Mouse (Mus musculus) embryo, embryonic 10 days (tissue): ENCODE measurements around the gene Slc35a3.
A peak's percentile ranks its signal among the peaks of the same experiment; 100 is the strongest.
"Not testable (repeated sequence)": the region's sequence is repeated elsewhere in the genome, so short reads cannot be mapped to it uniquely, and the experiment has no call there.

Experiments used
- DNase-seq: peaks from one replicate; pipeline ENCODE4 v3.0.0-alpha.2; 2015; ENCODE audit warnings: low spot score

Slc35a3 gene

DNA sequence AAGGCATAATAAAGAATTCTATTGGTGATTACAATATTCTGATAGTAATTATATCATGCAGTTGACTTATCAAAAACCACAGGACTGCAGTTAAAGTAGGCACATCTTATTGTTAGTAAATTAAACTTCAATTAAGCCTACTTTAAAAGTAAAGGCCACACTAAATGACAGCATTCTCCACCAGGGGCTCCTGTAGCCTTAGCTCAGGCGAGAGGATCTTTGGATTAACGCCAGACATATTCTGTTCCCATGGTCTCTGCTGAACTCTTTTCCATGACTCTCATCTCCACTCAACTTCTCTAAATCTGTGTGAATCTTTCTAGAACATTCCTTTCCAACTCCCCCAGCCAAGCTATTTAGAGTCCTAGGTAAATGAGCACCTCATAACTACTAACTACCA lies 13.8 kb downstream of the Slc35a3 start:
- DNase-seq: no peak

DNA sequence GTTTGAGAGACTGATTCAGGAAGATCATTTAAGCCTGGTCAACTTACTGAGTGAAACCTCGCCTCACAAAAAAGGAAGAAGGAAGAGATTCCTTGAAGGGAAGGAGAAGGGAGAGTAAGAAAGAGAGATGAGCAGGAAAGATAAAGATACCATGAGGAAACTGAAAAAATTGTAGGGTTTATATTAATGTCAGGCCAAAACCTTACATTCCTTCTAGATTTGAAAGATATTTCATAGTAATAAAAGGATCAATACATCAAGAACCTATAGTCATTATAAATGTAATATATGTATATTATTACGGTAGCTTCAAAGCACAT lies 17.0 kb downstream of the Slc35a3 start:
- DNase-seq: no peak

DNA sequence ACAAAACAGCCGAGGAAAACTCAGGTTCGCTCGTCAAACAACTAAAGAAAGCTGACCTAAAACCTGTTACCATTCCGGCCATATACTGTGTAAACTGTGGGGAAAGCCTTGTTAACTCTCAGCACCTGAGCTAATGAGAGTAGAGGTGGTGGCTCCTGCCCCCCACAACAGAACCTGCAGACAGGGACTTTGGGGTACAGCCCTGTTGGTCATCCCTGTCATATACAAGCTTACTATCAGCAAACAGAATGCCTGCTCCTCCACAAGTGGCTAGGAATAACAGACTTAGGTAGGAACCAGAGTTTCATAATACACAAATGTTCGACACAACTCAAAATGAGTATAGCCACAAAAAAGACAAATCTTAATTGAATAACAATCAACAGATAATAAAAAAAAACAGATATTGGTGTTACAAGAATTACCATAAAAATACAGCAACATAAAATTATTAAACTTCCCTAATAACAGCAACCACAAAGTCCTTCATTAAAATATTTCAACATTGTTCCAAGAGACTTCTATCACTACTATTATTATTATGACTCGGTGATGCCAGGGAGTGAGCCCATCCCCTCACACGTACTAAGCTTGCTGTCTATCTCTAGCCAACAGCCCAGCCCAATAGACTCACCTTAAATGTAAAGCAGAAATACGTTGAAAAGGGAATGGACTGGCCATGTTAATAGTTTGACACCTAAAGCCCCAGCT lies 17.5 kb downstream of the Slc35a3 start:
- no peak for DNase-seq

GRCm38 (mm10) chr3:116694312-116694711 lies 18.3 kb downstream of the Slc35a3 start:
- no peak for DNase-seq

DNA sequence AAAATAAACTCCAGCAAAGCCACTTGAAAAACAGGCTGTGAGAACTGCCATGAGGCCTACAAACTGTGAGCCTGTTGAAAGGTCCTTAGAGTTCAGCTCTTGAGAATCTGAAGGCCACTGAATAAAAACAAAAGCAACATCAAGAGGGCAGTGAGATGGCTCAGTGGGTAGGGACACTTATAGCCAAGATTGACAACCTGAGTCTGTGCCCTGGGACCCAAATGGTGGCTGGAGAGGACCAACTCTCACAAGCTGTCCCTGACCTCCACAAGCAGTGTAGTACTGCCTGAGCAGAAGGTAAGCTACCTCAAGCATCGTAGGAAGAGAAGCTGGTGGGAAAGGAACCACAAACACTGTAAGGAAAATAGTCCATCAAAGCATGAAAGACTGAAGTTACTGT lies 31.5 kb downstream of the Slc35a3 start, which contains the start of gene Gm43191:
Gene Gm43191, minus strand, starts transcription at position 101 of the 400 bp plus-strand sequence.
- DNase-seq: no peak

- DNase-seq: not testable (repeated sequence)
Measured at GRCm38 (mm10) chr3:116664281-116664680, 48.4 kb downstream of the Slc35a3 start.

GRCm38 (mm10) chr3:116662463-116662863 lies 50.2 kb downstream of the Slc35a3 start, which contains the start of gene Mfsd14a:
Gene Mfsd14a (minus strand): TSS chr3:116662677.
- DNase-seq: peak; percentile 98

GRCm38 (mm10) chr3:116661870-116662414 lies 50.7 kb downstream of the Slc35a3 start:
- peak; percentile 38 for DNase-seq

DNA sequence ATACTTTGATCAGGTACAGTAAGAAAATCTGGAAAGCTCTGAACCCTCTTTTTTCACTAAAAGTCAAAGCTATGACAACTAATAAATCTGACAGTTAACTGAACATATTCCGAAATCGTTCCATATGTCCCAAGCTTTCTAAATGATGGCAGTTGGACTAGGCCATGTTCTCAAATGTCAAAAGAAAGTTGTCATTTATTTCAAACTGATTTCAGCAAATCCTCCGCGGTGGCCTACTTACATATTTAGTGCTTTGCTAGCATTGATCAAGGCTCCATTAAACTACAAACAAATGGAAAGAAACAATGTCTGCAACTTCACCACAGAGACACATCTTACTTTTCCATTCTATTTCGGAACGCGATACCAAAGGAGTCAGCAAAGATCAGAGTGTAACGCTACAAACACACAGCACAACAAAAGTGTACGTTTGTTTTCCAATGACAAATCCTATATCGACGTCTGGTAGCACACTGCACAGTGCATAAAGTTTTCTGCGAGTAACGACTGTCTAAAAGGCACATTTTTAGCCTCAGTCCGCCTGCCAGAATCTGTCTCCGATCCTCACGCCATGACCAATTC lies 51.3 kb downstream of the Slc35a3 start:
- DNase-seq: peak; percentile 11

GRCm38 (mm10) chr3:116659856-116660430 lies 52.7 kb downstream of the Slc35a3 start:
- no peak for DNase-seq

DNA sequence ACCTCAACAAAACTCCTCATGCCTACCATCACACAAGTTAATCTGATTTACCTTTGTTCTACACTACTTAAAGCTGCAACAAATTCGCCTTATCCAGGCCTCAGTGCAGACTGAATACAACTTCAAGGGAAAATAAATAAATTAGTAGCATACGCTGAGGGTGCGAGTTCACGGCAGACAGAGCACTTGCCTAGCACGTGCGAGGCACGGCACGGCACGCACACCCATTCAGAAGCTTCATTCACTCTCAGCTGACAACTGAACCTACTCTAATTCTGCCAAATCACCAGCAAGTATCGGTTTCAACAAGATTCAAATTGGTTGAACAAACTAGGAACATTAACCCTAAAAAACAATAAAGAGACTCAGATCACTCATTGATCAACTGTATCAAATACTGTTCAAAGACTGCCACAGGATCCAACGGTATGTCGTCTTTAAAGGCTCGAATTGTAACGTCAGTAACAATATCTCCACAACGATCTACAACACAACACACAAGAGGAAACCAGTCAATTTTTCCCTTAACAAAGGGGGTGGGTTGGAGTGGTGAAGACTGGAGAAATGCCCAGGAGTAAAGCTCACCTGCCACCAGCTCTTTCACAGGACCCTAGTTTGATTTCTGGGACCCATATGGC lies 53.6 kb downstream of the Slc35a3 start:
- no peak for DNase-seq

GRCm38 (mm10) chr3:116656184-116656965 lies 56.3 kb downstream of the Slc35a3 start:
- no peak for DNase-seq

- not testable (repeated sequence) for DNase-seq
Measured at GRCm38 (mm10) chr3:116654051-116654450, 58.6 kb downstream of the Slc35a3 start.

- no peak for DNase-seq
Measured at GRCm38 (mm10) chr3:116653278-116653945, 59.2 kb downstream of the Slc35a3 start.

DNA sequence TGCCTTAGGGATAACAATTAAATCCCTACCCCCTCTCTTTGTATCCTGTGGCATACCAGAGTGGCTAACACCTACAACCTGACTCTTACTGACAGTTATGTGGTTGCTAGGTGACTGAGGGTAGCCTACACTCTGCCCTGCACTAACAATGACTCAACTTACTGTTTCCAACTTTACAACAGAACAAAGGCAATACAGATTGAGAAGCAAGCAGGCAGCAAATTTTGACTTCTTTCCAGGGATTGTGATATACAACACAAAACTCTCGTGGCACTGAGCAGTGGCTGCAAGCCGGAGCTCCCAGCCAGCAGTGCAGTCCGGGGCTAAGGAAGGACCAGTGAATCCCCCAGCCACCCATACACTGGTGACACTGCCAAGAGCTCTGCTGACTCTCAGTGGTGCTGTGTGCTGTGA lies 60.6 kb downstream of the Slc35a3 start:
- DNase-seq: no peak

GRCm38 (mm10) chr3:116650698-116651097 lies 61.9 kb downstream of the Slc35a3 start:
- DNase-seq: no peak

- DNase-seq: no peak
Measured at GRCm38 (mm10) chr3:116648805-116649204, 63.8 kb downstream of the Slc35a3 start.

DNA sequence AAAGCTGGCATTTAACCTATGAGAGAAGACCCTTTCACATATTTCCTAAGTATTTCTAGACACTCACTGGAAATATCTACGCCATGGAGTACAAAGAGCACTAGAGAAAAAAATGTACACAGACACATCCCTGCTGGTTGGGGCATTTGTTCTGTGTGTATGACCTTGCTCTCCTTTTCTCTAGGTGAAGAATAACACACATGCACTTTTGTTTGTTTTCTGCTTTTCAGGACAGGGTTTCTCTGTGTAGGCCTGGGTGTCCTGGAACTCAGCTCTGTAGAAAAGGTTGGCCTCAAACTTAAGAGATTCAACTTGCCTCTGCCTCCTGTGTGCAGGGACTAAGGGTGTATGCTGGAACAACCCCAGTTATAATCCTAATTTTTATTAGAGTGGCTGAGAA lies 66.2 kb downstream of the Slc35a3 start:
- no peak for DNase-seq

DNA sequence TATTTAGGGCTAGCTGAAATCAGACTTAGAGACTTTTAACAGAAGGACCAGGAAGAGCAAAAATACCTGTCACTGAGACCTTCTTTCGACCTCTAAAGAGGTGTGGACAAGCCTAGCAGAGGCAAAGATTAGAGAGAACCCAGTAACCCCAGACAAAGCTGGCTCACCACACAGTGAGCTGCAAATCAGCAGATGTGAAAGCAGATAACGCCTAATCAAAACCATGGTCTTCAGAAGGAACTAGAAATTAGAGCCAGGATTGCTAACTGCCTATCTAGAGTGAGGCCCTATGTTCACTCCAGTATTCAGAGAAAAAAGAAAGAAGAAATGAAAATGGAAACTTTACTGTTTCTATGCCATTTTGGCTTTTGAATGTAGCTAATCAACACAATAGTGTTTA lies 70.3 kb downstream of the Slc35a3 start:
- DNase-seq: no peak

DNA sequence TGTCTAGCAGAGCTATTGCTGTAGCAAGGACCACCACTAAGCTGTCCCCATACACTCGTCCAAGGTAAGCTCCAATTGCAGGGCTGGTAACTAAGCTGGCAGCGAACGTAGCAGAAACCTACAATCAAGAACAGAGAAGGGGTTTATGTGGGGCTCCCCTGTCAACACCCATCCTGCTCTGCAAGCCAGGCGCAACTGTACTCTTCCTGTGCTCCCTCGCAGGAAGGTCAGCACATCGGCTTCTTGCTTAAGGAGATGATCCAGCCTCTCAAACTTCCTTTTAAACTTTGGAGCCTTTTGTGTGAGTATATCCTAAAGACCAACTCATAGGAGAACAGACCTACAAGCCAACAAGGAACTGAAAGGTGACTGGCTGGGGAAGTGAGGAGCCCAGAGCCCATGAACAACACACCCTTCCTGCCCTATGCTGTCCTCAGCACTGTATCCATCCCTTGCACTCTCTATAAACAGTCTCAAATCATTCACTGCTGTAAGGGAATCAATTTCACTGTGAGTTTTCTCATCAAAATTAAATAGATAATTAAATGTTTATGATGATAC lies 70.7 kb downstream of the Slc35a3 start:
- DNase-seq: no peak

- no peak for DNase-seq
Measured at GRCm38 (mm10) chr3:116640024-116640423, 72.6 kb downstream of the Slc35a3 start.
